Mouse (Mus musculus): ENCODE data around the gene Orai3. TPM values are rescaled to one million over a fixed set of nuclear protein-coding genes. Genes with fewer than 3 reads are reported as not detected.

The Orai3 gene
- polyA plus RNA-seq, 1 experiment from 2014 or later: 22.9 TPM

DNA sequence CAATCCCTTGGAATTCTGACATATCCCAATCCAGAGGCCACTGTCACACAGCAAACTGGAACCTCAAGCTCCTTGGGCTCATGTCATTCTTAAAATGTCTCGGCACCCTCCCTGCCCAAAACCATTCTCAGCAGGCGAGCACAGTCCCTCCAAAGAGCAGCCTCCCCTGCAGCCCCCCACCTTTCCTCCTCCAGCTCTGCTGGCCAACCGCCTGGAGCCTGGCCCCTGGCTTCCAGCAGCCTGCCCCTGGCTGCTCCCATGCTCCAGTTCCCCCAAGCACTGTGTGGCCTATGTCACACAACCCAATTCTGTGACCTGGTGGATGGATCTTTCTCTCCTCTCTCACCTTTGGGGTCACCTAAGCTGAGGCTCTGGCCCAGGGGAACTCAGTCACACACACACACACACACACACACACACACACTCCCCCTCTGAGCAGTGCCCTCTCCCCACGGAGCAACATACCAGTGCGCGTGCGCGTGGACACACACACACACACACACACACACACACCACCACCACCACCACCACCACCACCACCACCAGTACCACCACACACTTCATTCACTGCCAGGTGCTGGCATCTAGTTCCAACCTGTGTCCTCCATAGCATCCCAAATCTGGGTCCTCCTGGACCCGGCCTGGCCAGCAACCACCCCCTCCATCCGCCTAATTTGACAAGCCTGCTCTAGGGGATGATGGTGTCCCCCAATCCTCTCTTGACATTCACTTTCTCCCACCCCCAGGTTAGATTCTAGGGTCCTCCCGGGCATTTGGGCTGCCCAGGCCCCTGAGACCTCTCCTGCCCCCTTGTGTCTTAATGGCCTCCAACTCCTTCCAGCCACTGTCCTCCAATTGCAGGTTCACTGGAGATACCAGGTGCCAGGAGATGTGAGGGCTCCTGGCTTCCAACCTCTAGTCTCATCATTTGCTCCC is 53.9 kb downstream of the Orai3 start:
- H3K27me3 ChIP-seq (replicated peaks): no peaks in the 10 kb centered on the region
- H3K27ac ChIP-seq: no peak overlapping the region
- peak; percentile 37 for ATAC-seq
- peak overlapping the region; percentile 56 for H3K4me3 ChIP-seq (replicated peaks)
- WGBS: 66% methylated on average over 11 of the region's 11 CpGs
- H3K4me2 ChIP-seq (replicated peaks): peak overlapping the region; percentile 72
- peaks cover 7% of the 10 kb centered on the region; the same call in 1 of the 2 replicates for H3K4me1 ChIP-seq (replicated peaks)
- H3K9me3 ChIP-seq: no peaks in the 10 kb centered on the region
- H3K9ac ChIP-seq: peak overlapping the region; percentile 67; the same call in 1 of the 2 replicates
- no peaks in the 10 kb centered on the region for H3K36me3 ChIP-seq

DNA sequence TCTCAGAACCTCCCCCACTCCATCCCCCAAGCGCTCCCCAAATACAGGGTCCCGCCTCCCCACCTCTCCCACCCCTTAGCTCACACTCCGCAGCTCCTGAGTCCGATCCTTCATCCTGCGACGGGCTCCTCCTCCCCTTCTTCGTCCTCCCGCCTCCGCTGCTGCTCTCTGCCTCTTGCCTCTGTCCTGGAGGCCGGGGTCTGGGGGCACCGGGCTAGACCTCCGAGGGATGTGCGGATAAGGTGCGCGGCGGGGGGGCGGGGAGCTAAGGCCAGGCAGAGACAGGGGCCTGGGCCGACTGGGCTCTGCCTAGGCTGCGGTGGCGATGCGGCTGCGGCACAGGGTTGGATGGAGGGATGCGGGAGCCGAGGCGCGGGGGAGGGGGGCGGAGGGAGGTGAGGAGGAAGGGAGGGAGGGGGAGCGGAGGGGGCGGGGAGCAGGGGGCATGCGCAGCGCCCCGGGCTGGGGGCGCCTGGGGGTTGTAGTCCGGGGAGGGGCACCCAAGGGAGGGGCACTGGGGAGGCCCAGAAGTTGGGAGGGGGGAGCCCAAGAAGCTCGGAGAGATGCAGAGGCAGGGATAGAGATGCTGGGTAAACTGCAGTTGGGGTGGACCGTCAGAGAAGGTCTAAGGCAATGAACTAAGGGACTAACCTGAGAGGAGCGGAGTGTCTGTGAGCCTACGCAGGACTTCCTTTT is 54.7 kb downstream of the Orai3 start, which contains the start of the genes Stx4a and Stx1b:
Stx4a (plus strand) TSS at position 119 of the 696 bp plus-strand sequence.
Stx1b (minus strand) TSS at position 374 of the 696 bp plus-strand sequence.
- peak; percentile 68 for ATAC-seq
- Histone ChIP-seq H3K27me3 (replicated peaks) (no peaks in the 10 kb centered on the region), H3K9me3 (no peaks in the 10 kb centered on the region), H3K27ac (no peak within 1 kb of the TSS), H3K4me2 (replicated peaks) (peak within 1 kb of the TSS; percentile 72), H3K4me1 (replicated peaks) (peaks cover 7% of the 10 kb centered on the region; the same call in 1 of the 2 replicates), H3K4me3 (replicated peaks) (peak within 1 kb of the TSS; percentile 56), H3K9ac (peak within 1 kb of the TSS; percentile 67), H3K36me3 (no peaks in the 10 kb centered on the region)
- 6% methylated on average over 24 of the region's 38 CpGs for WGBS

Other genes with a start within 250 kb of the Orai3 start
- gene Tmem265, start 208.4 kb upstream of the Orai3 start, polyA plus RNA-seq (2015; fragmentation: Nextera tagmentation; extraction: Ambion mirVana): 5.5 and 5.6 TPM in 2 replicates
- gene Phkg2, start 196.5 kb upstream of the Orai3 start, polyA plus RNA-seq (2015; fragmentation: Nextera tagmentation; extraction: Ambion mirVana): 34.3 TPM in 2 replicates
- gene Ccdc189, start 181.2 kb upstream of the Orai3 start, polyA plus RNA-seq (2015; fragmentation: Nextera tagmentation; extraction: Ambion mirVana): 4.1 and 4.9 TPM in 2 replicates
- 37.4 and 37.7 TPM in 2 replicates for gene Rnf40, start 181.0 kb upstream of the Orai3 start, polyA plus RNA-seq (2015; fragmentation: Nextera tagmentation; extraction: Ambion mirVana)
- 8.8 and 9.4 TPM in 2 replicates for gene Zfp629, start 154.0 kb upstream of the Orai3 start, polyA plus RNA-seq (2015; fragmentation: Nextera tagmentation; extraction: Ambion mirVana)
- 48.1 and 52.8 TPM in 2 replicates for gene Bcl7c, start 60.9 kb upstream of the Orai3 start, polyA plus RNA-seq (2015; fragmentation: Nextera tagmentation; extraction: Ambion mirVana)
- gene Ctf1, start 57.1 kb upstream of the Orai3 start, polyA plus RNA-seq (2015; fragmentation: Nextera tagmentation; extraction: Ambion mirVana): 9.4 and 10.5 TPM in 2 replicates
- 0.13 and 0.29 TPM in 2 replicates for gene Ctf2, start 37.6 kb upstream of the Orai3 start, polyA plus RNA-seq (2015; fragmentation: Nextera tagmentation; extraction: Ambion mirVana)
- gene Fbxl19, start 25.3 kb upstream of the Orai3 start, polyA plus RNA-seq (2015; fragmentation: Nextera tagmentation; extraction: Ambion mirVana): 3.2 and 4.3 TPM in 2 replicates
- 15.2 and 17.4 TPM in 2 replicates for gene Setd1a, start 6.9 kb downstream of the Orai3 start, polyA plus RNA-seq (2015; fragmentation: Nextera tagmentation; extraction: Ambion mirVana)
- not detected in 2 replicates for gene Gm49388, start 15.8 kb downstream of the Orai3 start, polyA plus RNA-seq (2015; fragmentation: Nextera tagmentation; extraction: Ambion mirVana)
- gene Hsd3b7, start 30.8 kb downstream of the Orai3 start, polyA plus RNA-seq (2015; fragmentation: Nextera tagmentation; extraction: Ambion mirVana): 28.0 and 31.2 TPM in 2 replicates
- 40.6 and 40.7 TPM in 2 replicates for gene Stx4a, start 54.5 kb downstream of the Orai3 start, polyA plus RNA-seq (2015; fragmentation: Nextera tagmentation; extraction: Ambion mirVana)
- gene Stx1b, start 54.7 kb downstream of the Orai3 start, polyA plus RNA-seq (2015; fragmentation: Nextera tagmentation; extraction: Ambion mirVana): 3.2 and 3.4 TPM in 2 replicates
- gene Zfp646, start 106.4 kb downstream of the Orai3 start, polyA plus RNA-seq (2015; fragmentation: Nextera tagmentation; extraction: Ambion mirVana): 8.6 and 9.6 TPM in 2 replicates
- gene Zfp668, start 107.0 kb downstream of the Orai3 start, polyA plus RNA-seq (2015; fragmentation: Nextera tagmentation; extraction: Ambion mirVana): 15.5 and 15.6 TPM in 2 replicates
- 1.7 and 2.3 TPM in 2 replicates for gene Prss53, start 121.2 kb downstream of the Orai3 start, polyA plus RNA-seq (2015; fragmentation: Nextera tagmentation; extraction: Ambion mirVana)
- gene Gm21974, start 125.6 kb downstream of the Orai3 start, polyA plus RNA-seq (2015; fragmentation: Nextera tagmentation; extraction: Ambion mirVana): not detected in 2 replicates
- gene Vkorc1, start 125.8 kb downstream of the Orai3 start, polyA plus RNA-seq (2015; fragmentation: Nextera tagmentation; extraction: Ambion mirVana): 203 and 241 TPM in 2 replicates
- 158 and 180 TPM in 2 replicates for gene Bckdk, start 134.3 kb downstream of the Orai3 start, polyA plus RNA-seq (2015; fragmentation: Nextera tagmentation; extraction: Ambion mirVana)
- gene Kat8, start 142.7 kb downstream of the Orai3 start, polyA plus RNA-seq (2015; fragmentation: Nextera tagmentation; extraction: Ambion mirVana): 31.7 and 32.3 TPM in 2 replicates
- gene Prss8, start 160.3 kb downstream of the Orai3 start, polyA plus RNA-seq (2015; fragmentation: Nextera tagmentation; extraction: Ambion mirVana): 58.5 and 67.5 TPM in 2 replicates
- 8.2 and 9.6 TPM in 2 replicates for gene Prss36, start 176.9 kb downstream of the Orai3 start, polyA plus RNA-seq (2015; fragmentation: Nextera tagmentation; extraction: Ambion mirVana)
- 306 and 315 TPM in 2 replicates for gene Fus, start 197.6 kb downstream of the Orai3 start, polyA plus RNA-seq (2015; fragmentation: Nextera tagmentation; extraction: Ambion mirVana)
- 418 and 480 TPM in 2 replicates for gene Pycard, start 224.1 kb downstream of the Orai3 start, polyA plus RNA-seq (2015; fragmentation: Nextera tagmentation; extraction: Ambion mirVana)
- gene Trim72, start 234.1 kb downstream of the Orai3 start, polyA plus RNA-seq (2015; fragmentation: Nextera tagmentation; extraction: Ambion mirVana): 0.19 and 0.53 TPM in 2 replicates